Mouse (Mus musculus) forebrain, embryonic 13.5 days (tissue): ENCODE data around the gene Gm973. TPM values are rescaled to one million over a fixed set of nuclear protein-coding genes. Genes with fewer than 3 reads are reported as not detected.

Experiments
- ATAC-seq: fragments of 200-750 bp; cut with Nextera tagmentation; 2 replicates; pipeline ENCODE4 v1.8.0; 2017
- H3K27ac ChIP-seq: fragments of 300-500 bp; sonication (generic); 2 replicates; pipeline ENCODE4 v1.5.1; 2015; ENCODE audit warnings: inconsistent platforms, mild to moderate bottlenecking, moderate library complexity
- H3K27me3 ChIP-seq: fragments of 300-500 bp; sonication (generic); 2 replicates; pipeline ENCODE4 v1.6.1; 2015; ENCODE audit warnings: mild to moderate bottlenecking, inconsistent platforms
- H3K36me3 ChIP-seq: fragments of 300-500 bp; sonication (generic); 2 replicates; pipeline ENCODE4 v1.6.1; 2015; ENCODE audit warnings: mild to moderate bottlenecking, inconsistent platforms; ENCODE audit not compliant: poor library complexity, severe bottlenecking
- H3K4me1 ChIP-seq: fragments of 300-500 bp; sonication (generic); 2 replicates; pipeline ENCODE4 v1.6.1; 2015; ENCODE audit warnings: inconsistent platforms
- H3K4me2 ChIP-seq: fragments of 300-500 bp; sonication (generic); 2 replicates; pipeline ENCODE4 v1.6.1; 2015; ENCODE audit warnings: inconsistent platforms, mild to moderate bottlenecking, moderate library complexity
- H3K4me3 ChIP-seq: fragments of 300-500 bp; sonication (generic); 2 replicates; pipeline ENCODE4 v1.5.1; 2015; ENCODE audit warnings: mild to moderate bottlenecking, inconsistent platforms
- H3K9ac ChIP-seq: fragments of 300-500 bp; sonication (generic); 2 replicates; pipeline ENCODE4 v1.6.1; 2015; ENCODE audit warnings: mild to moderate bottlenecking, inconsistent platforms
- H3K9me3 ChIP-seq: fragments of 300-500 bp; sonication (generic); replicated peaks from 2 replicates; pipeline ENCODE4 v1.6.1; 2016; ENCODE audit warnings: inconsistent platforms
- WGBS: fragments of 180-500 bp; shearing (Covaris S2); methylation state at CpG from one replicate; pipeline ENCODE4 v1.1.7; 2015; 5-methylcytosine and 5-hydroxymethylcytosine counted together
- polyA plus RNA-seq: library from polyadenylated mRNA; unstranded; fragments of >200 nt; fragmentation: Nextera tagmentation; extraction: Ambion mirVana; gene quantifications from 2 replicates; pipeline ENCODE4 v1.2.1, GENCODE M21; 2015

Gm973 gene
- polyA plus RNA-seq, 1 experiment from 2014 or later: 3.0 TPM

- Histone ChIP-seq H3K4me2 (no peak overlapping the region), H3K36me3 (no peaks in the 10 kb centered on the region), H3K9me3 (no peaks in the 10 kb centered on the region), H3K9ac (no peak overlapping the region), H3K27me3 (peaks cover 19% of the 10 kb centered on the region), H3K27ac (no peak overlapping the region), H3K4me3 (no peak overlapping the region), H3K4me1 (peaks cover 15% of the 10 kb centered on the region)
- WGBS: 83% methylated on average over 4 of the region's 4 CpGs
- ATAC-seq: no peak
Observed at GRCm38 (mm10) chr1:59578770-59579169, 62.7 kb downstream of the Gm973 start.

- H3K36me3 ChIP-seq: no peaks in the 10 kb centered on the region
- H3K9ac ChIP-seq: no peak overlapping the region
- H3K9me3 ChIP-seq: no peaks in the 10 kb centered on the region
- peaks cover 10% of the 10 kb centered on the region for H3K4me1 ChIP-seq
- whole genome bisulfite sequencing: 87% methylated on average over 5 of the region's 5 CpGs
- no peak overlapping the region for H3K4me3 ChIP-seq
- no peak overlapping the region for H3K4me2 ChIP-seq
- H3K27me3 ChIP-seq: peaks cover 19% of the 10 kb centered on the region
- ATAC-seq: no peak
- no peak overlapping the region for H3K27ac ChIP-seq
Observed at GRCm38 (mm10) chr1:59579327-59579726, 63.3 kb downstream of the Gm973 start.

GRCm38 (mm10) chr1:59580131-59580751 is 64.2 kb downstream of the Gm973 start:
- Histone ChIP-seq H3K9me3 (no peaks in the 10 kb centered on the region), H3K4me1 (peaks cover 8% of the 10 kb centered on the region), H3K27me3 (peaks cover 21% of the 10 kb centered on the region), H3K27ac (no peak overlapping the region), H3K4me2 (no peak overlapping the region), H3K4me3 (no peak overlapping the region), H3K9ac (no peak overlapping the region), H3K36me3 (no peaks in the 10 kb centered on the region)
- 75% methylated on average over 8 of the region's 8 CpGs for WGBS
- ATAC-seq: no peak

- Histone ChIP-seq H3K27ac (no peak overlapping the region), H3K36me3 (no peaks in the 10 kb centered on the region), H3K4me1 (0 out of 2 replicates have a peak, but pooled peaks cover 7% of the 10 kb centered on the region), H3K4me2 (no peak overlapping the region), H3K4me3 (no peak overlapping the region), H3K9ac (no peak overlapping the region), H3K27me3 (peaks cover 25% of the 10 kb centered on the region), H3K9me3 (no peaks in the 10 kb centered on the region)
- WGBS: 92% methylated on average over 3 of the region's 3 CpGs
- no peak for ATAC-seq
Observed at GRCm38 (mm10) chr1:59580880-59581279, 64.8 kb downstream of the Gm973 start.

- peak overlapping the region; percentile 30; the same call in 1 of the 2 replicates for H3K4me2 ChIP-seq
- H3K27ac ChIP-seq: no peak overlapping the region
- H3K4me1 ChIP-seq: 0 out of 2 replicates have a peak, but pooled peaks cover 7% of the 10 kb centered on the region
- no peak overlapping the region for H3K4me3 ChIP-seq
- no peaks in the 10 kb centered on the region for H3K9me3 ChIP-seq
- 7% methylated on average over 18 of the region's 18 CpGs for WGBS
- H3K36me3 ChIP-seq: no peaks in the 10 kb centered on the region
- ATAC-seq: peak; percentile 58; the same call in 1 of the 2 replicates
- H3K9ac ChIP-seq: no peak overlapping the region
- H3K27me3 ChIP-seq: peaks cover 20% of the 10 kb centered on the region; the same call in 1 of the 2 replicates
Observed at GRCm38 (mm10) chr1:59584656-59585410, 68.8 kb downstream of the Gm973 start.

GRCm38 (mm10) chr1:59589271-59589670 is 73.2 kb downstream of the Gm973 start:
- no peak for ATAC-seq

GRCm38 (mm10) chr1:59592359-59592758 is 76.3 kb downstream of the Gm973 start:
- Histone ChIP-seq H3K4me2 (peak overlapping the region; percentile 48), H3K4me3 (peak overlapping the region; percentile 20), H3K9ac (0 out of 2 replicates have a peak overlapping the region, but pooled peaks have one; percentile 8), H3K27ac (no peak overlapping the region), H3K36me3 (no peaks in the 10 kb centered on the region), H3K9me3 (no peaks in the 10 kb centered on the region), H3K27me3 (peaks cover 22% of the 10 kb centered on the region), H3K4me1 (peaks cover 22% of the 10 kb centered on the region)
- 3% methylated on average over 10 of the region's 10 CpGs for WGBS
- ATAC-seq: peak; percentile 39

More at GRCm38 (mm10) chr1:59589271-59589670, 73.2 kb downstream of the Gm973 start:
- no peaks in the 10 kb centered on the region for H3K9me3 ChIP-seq
- peaks cover 30% of the 10 kb centered on the region for H3K27me3 ChIP-seq
- H3K4me2 ChIP-seq: no peak overlapping the region
- H3K36me3 ChIP-seq: no peaks in the 10 kb centered on the region
- no peak overlapping the region for H3K4me3 ChIP-seq
- H3K4me1 ChIP-seq: peaks cover 29% of the 10 kb centered on the region
- 83% methylated on average over 1 of the region's 1 CpGs for WGBS
- no peak overlapping the region for H3K27ac ChIP-seq
- no peak overlapping the region for H3K9ac ChIP-seq

- peaks cover 22% of the 10 kb centered on the region for H3K4me1 ChIP-seq
- H3K36me3 ChIP-seq: no peaks in the 10 kb centered on the region
- H3K9me3 ChIP-seq: no peaks in the 10 kb centered on the region
- H3K9ac ChIP-seq: 0 out of 2 replicates have a peak overlapping the region, but pooled peaks have one; percentile 8
- peak overlapping the region; percentile 20 for H3K4me3 ChIP-seq
- H3K27ac ChIP-seq: no peak overlapping the region
- peak; percentile 64 for ATAC-seq
- WGBS: 6% methylated on average over 12 of the region's 12 CpGs
- peak overlapping the region; percentile 48 for H3K4me2 ChIP-seq
- peaks cover 22% of the 10 kb centered on the region for H3K27me3 ChIP-seq
Observed at GRCm38 (mm10) chr1:59592876-59593275, 76.8 kb downstream of the Gm973 start.

GRCm38 (mm10) chr1:59593622-59594035 is 77.6 kb downstream of the Gm973 start:
- Histone ChIP-seq H3K27ac (no peak overlapping the region), H3K4me1 (peaks cover 22% of the 10 kb centered on the region)
- WGBS: 80% methylated on average over 2 of the region's 2 CpGs

GRCm38 (mm10) chr1:59594586-59595266 is 78.7 kb downstream of the Gm973 start:
- ATAC-seq: no peak
- Histone ChIP-seq H3K9me3 (no peaks in the 10 kb centered on the region), H3K4me2 (no peak overlapping the region), H3K4me3 (no peak overlapping the region), H3K4me1 (peaks cover 22% of the 10 kb centered on the region), H3K27me3 (peaks cover 22% of the 10 kb centered on the region), H3K27ac (no peak overlapping the region), H3K36me3 (no peaks in the 10 kb centered on the region), H3K9ac (no peak overlapping the region)
- 90% methylated on average over 11 of the region's 11 CpGs for WGBS

More at GRCm38 (mm10) chr1:59593622-59594035, 77.6 kb downstream of the Gm973 start:
- Histone ChIP-seq H3K4me3 (no peak overlapping the region), H3K9me3 (no peaks in the 10 kb centered on the region), H3K36me3 (no peaks in the 10 kb centered on the region), H3K4me2 (no peak overlapping the region), H3K27me3 (peaks cover 22% of the 10 kb centered on the region), H3K9ac (no peak overlapping the region)
- ATAC-seq: peak; percentile 22; the same call in 1 of the 2 replicates

- ATAC-seq: no peak
- no peaks in the 10 kb centered on the region for H3K36me3 ChIP-seq
- peaks cover 22% of the 10 kb centered on the region for H3K27me3 ChIP-seq
- H3K9ac ChIP-seq: no peak overlapping the region
- H3K4me2 ChIP-seq: no peak overlapping the region
- no peak overlapping the region for H3K27ac ChIP-seq
- H3K9me3 ChIP-seq: no peaks in the 10 kb centered on the region
- peaks cover 22% of the 10 kb centered on the region for H3K4me1 ChIP-seq
- WGBS: 92% methylated on average over 9 of the region's 9 CpGs
- H3K4me3 ChIP-seq: no peak overlapping the region
Observed at GRCm38 (mm10) chr1:59595609-59596008, 79.5 kb downstream of the Gm973 start.
